Mouse (Mus musculus) erythroblast, embryonic 14.5 days (primary cell): ENCODE data around the gene Anpep.

Source experiments
- GATA1 ChIP-seq: IDR thresholded peaks from 2 replicates; pipeline ENCODE4 v1.6.1; 2012; ENCODE audit warnings: low read length, inconsistent platforms, mixed read lengths
- TAL1 ChIP-seq: IDR thresholded peaks from 3 replicates; pipeline ENCODE4 v1.6.1; 2012; ENCODE audit warnings: low read length, inconsistent platforms, mixed read lengths

DNA sequence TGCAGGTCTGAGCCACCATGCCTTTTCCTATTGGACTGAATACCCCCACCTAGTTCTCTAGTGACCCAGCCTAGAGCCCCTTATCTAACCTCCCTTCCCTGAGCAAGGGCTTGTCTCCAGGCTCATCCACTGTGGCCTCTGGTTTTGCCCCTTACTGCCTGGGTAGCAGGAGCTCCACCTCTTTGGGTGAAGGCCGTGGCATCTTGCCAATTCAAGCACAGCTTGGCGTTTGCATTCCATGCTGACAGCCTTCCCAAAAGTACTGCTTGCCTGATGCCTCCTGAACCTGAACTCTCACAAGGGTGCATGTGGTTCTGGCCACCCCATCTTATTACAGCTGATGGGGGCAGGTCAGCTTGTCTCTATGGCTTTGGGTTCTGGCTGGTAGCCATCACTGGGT, 57.0 kb downstream of the Anpep start:
- TF ChIP-seq GATA1 (no peak), TAL1 (no peak)
